Mouse (Mus musculus) CD4-positive, CD25-positive, alpha-beta regulatory T cell, adult 2 months (primary cell): ENCODE data around the gene Plxna4.

ENCODE experiments used
- DNase-seq: peaks from one replicate; pipeline ENCODE4 v3.0.0-alpha.2; 2012; ENCODE audit warnings: low read depth, low spot score

The Plxna4 gene

GRCm38 (mm10) chr6:32255191-32255590 is 332.8 kb downstream of the Plxna4 start:
- DNase-seq: no peak

GRCm38 (mm10) chr6:32252168-32252567 is 335.8 kb downstream of the Plxna4 start:
- DNase-seq: no peak

- DNase-seq: no peak
Measured at GRCm38 (mm10) chr6:32251674-32252073, 336.3 kb downstream of the Plxna4 start.

- DNase-seq: no peak
Measured at GRCm38 (mm10) chr6:32246036-32246435, 342.0 kb downstream of the Plxna4 start.

GRCm38 (mm10) chr6:32243040-32243439 is 345.0 kb downstream of the Plxna4 start:
- DNase-seq: no peak

GRCm38 (mm10) chr6:32231383-32231782 is 356.6 kb downstream of the Plxna4 start:
- DNase-seq: no peak

- DNase-seq: no peak
Measured at GRCm38 (mm10) chr6:32226636-32227035, 361.4 kb downstream of the Plxna4 start.

GRCm38 (mm10) chr6:32224007-32224703 is 363.8 kb downstream of the Plxna4 start:
- no peak for DNase-seq

- DNase-seq: no peak
Measured at GRCm38 (mm10) chr6:32220765-32221164, 367.2 kb downstream of the Plxna4 start.

GRCm38 (mm10) chr6:32218544-32218943 is 369.4 kb downstream of the Plxna4 start:
- no peak for DNase-seq

GRCm38 (mm10) chr6:32212439-32212838 is 375.6 kb downstream of the Plxna4 start:
- no peak for DNase-seq

- DNase-seq: no peak
Measured at GRCm38 (mm10) chr6:32210139-32210538, 377.9 kb downstream of the Plxna4 start.

GRCm38 (mm10) chr6:32208951-32209350 is 379.0 kb downstream of the Plxna4 start:
- DNase-seq: no peak

GRCm38 (mm10) chr6:32204253-32204652 is 383.7 kb downstream of the Plxna4 start:
- DNase-seq: no peak

GRCm38 (mm10) chr6:32203389-32203788 is 384.6 kb downstream of the Plxna4 start:
- DNase-seq: no peak

- no peak for DNase-seq
Measured at GRCm38 (mm10) chr6:32202664-32203192, 385.3 kb downstream of the Plxna4 start.

- no peak for DNase-seq
Measured at GRCm38 (mm10) chr6:32201506-32201905, 386.5 kb downstream of the Plxna4 start.

GRCm38 (mm10) chr6:32199616-32200015 is 388.4 kb downstream of the Plxna4 start:
- no peak for DNase-seq

- DNase-seq: no peak
Measured at GRCm38 (mm10) chr6:32196913-32197312, 391.1 kb downstream of the Plxna4 start.

GRCm38 (mm10) chr6:32193046-32193445 is 394.9 kb downstream of the Plxna4 start:
- DNase-seq: no peak

GRCm38 (mm10) chr6:32184402-32184985 is 403.5 kb downstream of the Plxna4 start:
- no peak for DNase-seq

- no peak for DNase-seq
Measured at GRCm38 (mm10) chr6:32183651-32184185, 404.3 kb downstream of the Plxna4 start.

- no peak for DNase-seq
Measured at GRCm38 (mm10) chr6:32180012-32180358, 408.0 kb downstream of the Plxna4 start.
